Comparison of ENCODE assay signal across 8 mouse cellular contexts in genomic region chr10:120872483-120872862, GRCm38 (mm10). TPM values are rescaled to one million over a fixed set of nuclear protein-coding genes. Genes with fewer than 3 reads are reported as not detected.
A peak's percentile ranks its signal among the peaks of the same experiment; 100 is the strongest.
DNase-seq lines count a peak whose midpoint lies in the region; ATAC-seq and TF ChIP-seq lines count a peak whose summit lies in the region.

No protein-coding gene starts in this region.

- no peak overlapping the region; the same call in 1 of the 2 replicates for H3K9ac ChIP-seq in forebrain, embryonic 13.5 days
- peak overlapping the region; percentile 33; the same call in 1 of the 2 replicates for H3K9ac ChIP-seq in hindbrain, embryonic 16.5 days (ENCODE audit: low read depth, low read length)
- H3K9ac ChIP-seq in limb, embryonic 13.5 days: no peak overlapping the region
- no peak overlapping the region for H3K9ac ChIP-seq in midbrain, embryonic 16.5 days (ENCODE audit: low read depth, low read length)

- ATAC-seq in forebrain, embryonic 13.5 days: peak; percentile 52; the same call in 1 of the 2 replicates
- peak; percentile 72; the same call in 1 of the 2 replicates for ATAC-seq in hindbrain, embryonic 16.5 days
- peak; percentile 83 for ATAC-seq in limb, embryonic 13.5 days (ENCODE audit: low FRiP score, low read depth)
- no peak for ATAC-seq in midbrain, embryonic 16.5 days

- DNase-seq in left cerebral cortex, adult 2 months (ENCODE audit: extremely low spot score in 1 of 2, low spot score in 2 of 2): peak in 1 of 2 experiments; percentile 17
- DNase-seq in left cerebral cortex, adult 11 months (ENCODE audit: low spot score): no peak
- DNase-seq in brain, adult 2 months (ENCODE audit: low read depth, low spot score): peak; percentile 65
- no peak for DNase-seq in adipocyte (ENCODE audit: low spot score)

- peak; percentile 72 for TF ChIP-seq CTCF in left cerebral cortex, adult 2 months (IDR thresholded peaks at IDR 0.05)

- WGBS in forebrain, embryonic 13.5 days: 23% methylated on average over 13 of the region's 13 CpGs
- 22% methylated on average over 13 of the region's 13 CpGs for WGBS in hindbrain, embryonic 16.5 days
- under 1% methylated on average over 13 of the region's 13 CpGs for WGBS in limb, embryonic 13.5 days
- WGBS in midbrain, embryonic 16.5 days: 35% methylated on average over 13 of the region's 13 CpGs

- H3K4me1 ChIP-seq in forebrain, embryonic 13.5 days: peaks cover 12% of the 10 kb centered on the region
- no peaks in the 10 kb centered on the region; the same call in 1 of the 2 replicates for H3K4me1 ChIP-seq in hindbrain, embryonic 16.5 days (ENCODE audit: control insufficient read depth, insufficient read depth, low read depth, low read length)
- H3K4me1 ChIP-seq in limb, embryonic 13.5 days: peaks cover 70% of the 10 kb centered on the region
- H3K4me1 ChIP-seq in midbrain, embryonic 16.5 days (ENCODE audit: control insufficient read depth, insufficient read depth, low read length): peaks cover 3% of the 10 kb centered on the region; the same call in 1 of the 2 replicates

- peak overlapping the region; percentile 49 for H3K4me2 ChIP-seq in forebrain, embryonic 13.5 days
- peak overlapping the region; percentile 59 for H3K4me2 ChIP-seq in hindbrain, embryonic 16.5 days (ENCODE audit: low read length)
- peak overlapping the region; percentile 60 for H3K4me2 ChIP-seq in limb, embryonic 13.5 days (replicated peaks)
- H3K4me2 ChIP-seq in midbrain, embryonic 16.5 days (ENCODE audit: low read length): peak overlapping the region; percentile 51

- peak overlapping the region; percentile 15; the same call in 1 of the 2 replicates for H3K4me3 ChIP-seq in left cerebral cortex, adult 2 months
- H3K4me3 ChIP-seq in forebrain, embryonic 13.5 days: peak overlapping the region; percentile 15
- H3K4me3 ChIP-seq in hindbrain, embryonic 16.5 days (ENCODE audit: low read length): peak overlapping the region; percentile 29
- peak overlapping the region; percentile 22 for H3K4me3 ChIP-seq in limb, embryonic 13.5 days
- peak overlapping the region; percentile 13 for H3K4me3 ChIP-seq in midbrain, embryonic 16.5 days (ENCODE audit: low read depth, low read length)

- H3K27me3 ChIP-seq in forebrain, embryonic 13.5 days: no peaks in the 10 kb centered on the region
- no peaks in the 10 kb centered on the region for H3K27me3 ChIP-seq in hindbrain, embryonic 16.5 days (replicated peaks; ENCODE audit: control insufficient read depth, insufficient read depth, low read length)
- H3K27me3 ChIP-seq in limb, embryonic 13.5 days: peaks cover 4% of the 10 kb centered on the region; the same call in 1 of the 2 replicates
- H3K27me3 ChIP-seq in midbrain, embryonic 16.5 days (ENCODE audit: control insufficient read depth, insufficient read depth, low read depth, low read length): no peaks in the 10 kb centered on the region

- no peak overlapping the region for H3K27ac ChIP-seq in left cerebral cortex, adult 2 months
- no peak overlapping the region for H3K27ac ChIP-seq in forebrain, embryonic 13.5 days
- no peak overlapping the region for H3K27ac ChIP-seq in hindbrain, embryonic 16.5 days (ENCODE audit: low read depth, low read length)
- H3K27ac ChIP-seq in limb, embryonic 13.5 days: peak overlapping the region; percentile 28; the same call in 1 of the 2 replicates
- no peak overlapping the region for H3K27ac ChIP-seq in midbrain, embryonic 16.5 days (ENCODE audit: low read length)

- intact Hi-C loops in left cerebral cortex, adult 2 months (cut with DNase I): loop anchor here (5.0 kb wide), 1 partner anchor 290 kb away; no protein-coding TSS in a partner anchor

- no peaks in the 10 kb centered on the region for H3K9me3 ChIP-seq in forebrain, embryonic 13.5 days (replicated peaks)
- no peaks in the 10 kb centered on the region for H3K9me3 ChIP-seq in hindbrain, embryonic 16.5 days (ENCODE audit: control insufficient read depth, low read length)
- H3K9me3 ChIP-seq in limb, embryonic 13.5 days: no peaks in the 10 kb centered on the region
- H3K9me3 ChIP-seq in midbrain, embryonic 16.5 days (replicated peaks; ENCODE audit: control insufficient read depth, low read length, poor library complexity, severe bottlenecking): no peaks in the 10 kb centered on the region

- no peaks in the 10 kb centered on the region for H3K36me3 ChIP-seq in forebrain, embryonic 13.5 days (ENCODE audit: poor library complexity, severe bottlenecking)
- no peaks in the 10 kb centered on the region for H3K36me3 ChIP-seq in hindbrain, embryonic 16.5 days (ENCODE audit: control insufficient read depth, insufficient read depth, low read length)
- H3K36me3 ChIP-seq in limb, embryonic 13.5 days: no peaks in the 10 kb centered on the region; the same call in 1 of the 2 replicates
- H3K36me3 ChIP-seq in midbrain, embryonic 16.5 days (ENCODE audit: control insufficient read depth, insufficient read depth, low read length): no peaks in the 10 kb centered on the region

RNA-seq across cellular contexts. Expression of gene Msrb3, which starts 26.4 kb away (rescaled TPM):
- total RNA-seq in left cerebral cortex, adult 2 months (2021): 1 to 10 TPM; 6.4 to 7.2 TPM
- polyA plus RNA-seq in forebrain, embryonic 13.5 days (2015; fragmentation: Nextera tagmentation; extraction: Ambion mirVana): 3.1 and 3.5 TPM in 2 replicates
- polyA plus RNA-seq in hindbrain, embryonic 16.5 days (2015; fragmentation: Nextera tagmentation; extraction: Ambion mirVana): 1.2 and 1.8 TPM in 2 replicates
- polyA plus RNA-seq in limb, embryonic 13.5 days (2015; fragmentation: Nextera tagmentation; extraction: Ambion mirVana): 12.2 and 14.8 TPM in 2 replicates
- 1.0 and 1.3 TPM in 2 replicates for polyA plus RNA-seq in midbrain, embryonic 16.5 days (2015; fragmentation: Nextera tagmentation; extraction: Ambion mirVana)
